ENCODE assay signal across 10 mouse cellular contexts in genomic region chr10:33905489-33905888, GRCm38 (mm10). TPM values are rescaled to one million over a fixed set of nuclear protein-coding genes. Genes with fewer than 3 reads are reported as not detected.
DNase-seq lines count a peak whose midpoint lies in the region; ATAC-seq lines count a peak whose summit lies in the region.
"Had no signal": no experiment of that assay in that cellular context is flagged by ENCODE, and none has a peak within 500 bp of the region (broad histone marks: within the 10 kb centered on the region; RNA-seq: fewer than 3 reads in every experiment).

No protein-coding gene starts in this region.

- H3K36me3 ChIP-seq in heart, embryonic 14.5 days (ENCODE audit: control insufficient read depth, insufficient read depth, low read length) = no peaks in the 10 kb centered on the region
- H3K36me3 ChIP-seq in intestine, embryonic 15.5 days = no peaks in the 10 kb centered on the region
- H3K36me3 ChIP-seq in midbrain, embryonic 12.5 days = no peaks in the 10 kb centered on the region

- H3K4me2 ChIP-seq in heart, embryonic 14.5 days (ENCODE audit: low read length) = peak overlapping the region; percentile 85
- H3K4me2 ChIP-seq in intestine, embryonic 15.5 days (replicated peaks) = peak overlapping the region; percentile 65
- H3K4me2 ChIP-seq in midbrain, embryonic 12.5 days (replicated peaks) = peak overlapping the region; percentile 67

- H3K4me1 ChIP-seq in heart, embryonic 14.5 days (ENCODE audit: control insufficient read depth in 2 of 2, insufficient read depth in 2 of 2, low read length in 2 of 2) = no peaks in the 10 kb centered on the region; a peak in 1 of 4 replicates
- no peaks in the 10 kb centered on the region for H3K4me1 ChIP-seq in intestine, embryonic 15.5 days (replicated peaks)
- H3K4me1 ChIP-seq in midbrain, embryonic 12.5 days = peaks cover 7% of the 10 kb centered on the region; the same call in 1 of the 2 replicates

- no peak overlapping the region; the same call in 1 of the 2 replicates for H3K9ac ChIP-seq in heart, embryonic 14.5 days (ENCODE audit: low read length)
- H3K9ac ChIP-seq in intestine, embryonic 15.5 days = no peak overlapping the region
- H3K9ac ChIP-seq in midbrain, embryonic 12.5 days (replicated peaks) = no peak overlapping the region

- intact Hi-C loops in heart, postnatal 25 days (cut with DNase I) = no loop called here

- H3K27ac ChIP-seq in heart, embryonic 14.5 days (replicated peaks in 1 of 2; ENCODE audit: control insufficient read depth in 1 of 2, insufficient read depth in 1 of 2, low read depth in 2 of 2, low read length in 2 of 2) = no peak overlapping the region
- no peak overlapping the region for H3K27ac ChIP-seq in intestine, embryonic 15.5 days
- no peak overlapping the region for H3K27ac ChIP-seq in midbrain, embryonic 12.5 days (replicated peaks)

- no peak for ATAC-seq in heart, embryonic 14.5 days (ENCODE audit: insufficient number of reproducible peaks, insufficient read depth, low FRiP score, low read depth)
- ATAC-seq in intestine, embryonic 15.5 days = no peak
- peak; percentile 42 for ATAC-seq in midbrain, embryonic 12.5 days (ENCODE audit: low FRiP score, low read depth)

- 3% methylated on average over 6 of the region's 6 CpGs for WGBS in heart, embryonic 14.5 days
- 7% methylated on average over 6 of the region's 6 CpGs for WGBS in intestine, embryonic 15.5 days
- 6% methylated on average over 6 of the region's 6 CpGs for WGBS in midbrain, embryonic 12.5 days

- no peaks in the 10 kb centered on the region for H3K27me3 ChIP-seq in heart, embryonic 14.5 days (ENCODE audit: control insufficient read depth, insufficient read depth, low read length)
- no peaks in the 10 kb centered on the region for H3K27me3 ChIP-seq in intestine, embryonic 15.5 days (replicated peaks)
- no peaks in the 10 kb centered on the region for H3K27me3 ChIP-seq in midbrain, embryonic 12.5 days

- peak overlapping the region; percentile 53 to 58 for H3K4me3 ChIP-seq in heart, embryonic 14.5 days (ENCODE audit: control insufficient read depth in 1 of 2, insufficient read depth in 1 of 2, low read depth in 1 of 2, low read length in 2 of 2)
- no peak overlapping the region for H3K4me3 ChIP-seq in intestine, embryonic 15.5 days (replicated peaks)
- H3K4me3 ChIP-seq in midbrain, embryonic 12.5 days = peak overlapping the region; percentile 40

- no peaks in the 10 kb centered on the region for H3K9me3 ChIP-seq in heart, embryonic 14.5 days (ENCODE audit: control insufficient read depth, low read length)
- H3K9me3 ChIP-seq in intestine, embryonic 15.5 days = no peaks in the 10 kb centered on the region
- no peaks in the 10 kb centered on the region for H3K9me3 ChIP-seq in midbrain, embryonic 12.5 days

- no peak for DNase-seq in heart, postnatal 25 days (ENCODE audit: low spot score)
- DNase-seq in ZHBTc4 (ENCODE audit: low read depth, low spot score) = peak; percentile 70
- DNase-seq in cerebellum, adult 18-20 months = no peak
- DNase-seq in adrenal gland, postnatal 25 days = no peak
- no peak for DNase-seq in layer of hippocampus, postnatal 25 days (ENCODE audit: extremely low spot score in 1 of 2, low spot score in 1 of 2)

RNA-seq across cellular contexts. Expression of gene Rsph4a, which starts 0.6 kb away (rescaled TPM):
- polyA plus RNA-seq in heart, embryonic 14.5 days (2014; fragmentation: Nextera tagmentation; extraction: Ambion mirVana) = 0.05 TPM in 2 replicates
- not detected for total RNA-seq in heart, postnatal 25 days (2021)
- 0.13 TPM in 1 of 2 replicates, not detected in the other for polyA plus RNA-seq in intestine, embryonic 15.5 days (2015; fragmentation: Nextera tagmentation; extraction: Ambion mirVana)
- 0.06 and 0.24 TPM in 2 replicates for polyA plus RNA-seq in midbrain, embryonic 12.5 days (2016; fragmentation: Nextera tagmentation; extraction: Ambion mirVana)
- 0.71 and 0.73 TPM in 2 replicates for total RNA-seq in adrenal gland, postnatal 25 days (2021)
- 1 to 10 TPM; 4.1 TPM for total RNA-seq in layer of hippocampus, postnatal 25 days (2021)
- total RNA-seq: MEL had no signal
- polyA plus RNA-seq: large intestine, adult 2 months had no signal

RNA-seq across cellular contexts. Expression of gene Zup1, which starts 45.6 kb away (rescaled TPM):
- 12.2 and 13.6 TPM in 2 replicates for polyA plus RNA-seq in heart, embryonic 14.5 days (2014; fragmentation: Nextera tagmentation; extraction: Ambion mirVana)
- total RNA-seq in heart, postnatal 25 days (2021) = 1 to 10 TPM; 5.5 to 7.6 TPM
- 16.6 and 16.8 TPM in 2 replicates for polyA plus RNA-seq in intestine, embryonic 15.5 days (2015; fragmentation: Nextera tagmentation; extraction: Ambion mirVana)
- 28.7 and 29.6 TPM in 2 replicates for polyA plus RNA-seq in midbrain, embryonic 12.5 days (2016; fragmentation: Nextera tagmentation; extraction: Ambion mirVana)
- total RNA-seq in adrenal gland, postnatal 25 days (2021) = 12.3 and 20.2 TPM in 2 replicates
- total RNA-seq in layer of hippocampus, postnatal 25 days (2021) = 10 to 100 TPM; 12.3 to 12.9 TPM

RNA-seq across cellular contexts. Expression of gene Sult3a1, which starts 48.0 kb away (rescaled TPM):
- polyA plus RNA-seq in heart, embryonic 14.5 days (2014; fragmentation: Nextera tagmentation; extraction: Ambion mirVana) = not detected in 2 replicates
- total RNA-seq in heart, postnatal 25 days (2021) = not detected
- not detected in 2 replicates for polyA plus RNA-seq in intestine, embryonic 15.5 days (2015; fragmentation: Nextera tagmentation; extraction: Ambion mirVana)
- polyA plus RNA-seq in midbrain, embryonic 12.5 days (2016; fragmentation: Nextera tagmentation; extraction: Ambion mirVana) = not detected in 2 replicates
- not detected in 2 replicates for total RNA-seq in adrenal gland, postnatal 25 days (2021)
- not detected for total RNA-seq in layer of hippocampus, postnatal 25 days (2021)
- total RNA-seq: MEL had no signal
- polyA plus RNA-seq: large intestine, adult 2 months had no signal
